Mouse (Mus musculus): ENCODE data around the gene Speer2. TPM values are rescaled to one million over a fixed set of nuclear protein-coding genes. Genes with fewer than 3 reads are reported as not detected.

Speer2 gene
- not detected in 2 replicates for polyA plus RNA-seq (2015; fragmentation: Nextera tagmentation; extraction: Ambion mirVana)

- Histone ChIP-seq H3K9ac (ENCODE audit: low read length) (no peak within 1 kb of the TSS), H3K4me3 (ENCODE audit: low read length) (no peak within 1 kb of the TSS), H3K27ac (ENCODE audit: low read length) (no peak within 1 kb of the TSS), H3K36me3 (ENCODE audit: control insufficient read depth, insufficient read depth) (no peaks in the 10 kb centered on the region), H3K27me3 (ENCODE audit: control insufficient read depth, insufficient read depth, low read length) (no peaks in the 10 kb centered on the region), H3K9me3 (replicated peaks; ENCODE audit: control insufficient read depth, low read length) (no peaks in the 10 kb centered on the region), H3K4me1 (ENCODE audit: control insufficient read depth, insufficient read depth, low read length) (no peaks in the 10 kb centered on the region), H3K4me2 (ENCODE audit: low read depth, low read length) (no peak within 1 kb of the TSS)
- 84% methylated on average over 4 of the region's 4 CpGs for WGBS
- ATAC-seq (replicated peaks; ENCODE audit: extremely low read depth, insufficient read depth, low FRiP score) = no peak
These were observed at the start of gene Speer2 for GRCm38 (mm10) chr16:69863644-69864043. TSS of gene Speer2 (minus strand) at chr16:69863744.

DNA sequence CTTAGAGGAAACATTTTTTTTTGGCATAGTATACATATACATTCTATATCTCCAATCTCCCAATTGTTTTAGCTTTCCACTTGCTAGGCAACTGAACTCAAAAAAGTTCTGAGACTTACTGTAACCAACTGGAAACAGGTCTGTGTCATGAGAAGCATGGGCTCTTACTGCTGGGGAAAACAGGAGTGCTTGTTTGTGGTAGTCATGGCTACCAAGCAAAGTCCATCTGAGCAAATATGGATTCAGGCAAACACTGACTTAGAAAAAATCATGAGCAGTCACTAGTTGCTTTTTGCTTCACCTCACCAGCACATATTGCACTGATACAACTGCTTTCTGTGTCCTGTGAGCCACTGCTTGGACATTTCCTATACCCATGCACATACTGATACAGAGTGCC is 40.8 kb upstream of the Speer2 start:
- Histone ChIP-seq H3K9me3 (replicated peaks; ENCODE audit: control insufficient read depth, low read length) (no peaks in the 10 kb centered on the region), H3K27me3 (ENCODE audit: control insufficient read depth, insufficient read depth, low read length) (no peaks in the 10 kb centered on the region), H3K27ac (ENCODE audit: low read length) (no peak overlapping the region), H3K4me2 (ENCODE audit: low read depth, low read length) (no peak overlapping the region), H3K4me3 (ENCODE audit: low read length) (no peak overlapping the region), H3K4me1 (ENCODE audit: control insufficient read depth, insufficient read depth, low read length) (no peaks in the 10 kb centered on the region), H3K9ac (ENCODE audit: low read length) (no peak overlapping the region), H3K36me3 (ENCODE audit: control insufficient read depth, insufficient read depth) (no peaks in the 10 kb centered on the region)
- no peak for ATAC-seq (replicated peaks; ENCODE audit: extremely low read depth, insufficient read depth, low FRiP score)

DNA sequence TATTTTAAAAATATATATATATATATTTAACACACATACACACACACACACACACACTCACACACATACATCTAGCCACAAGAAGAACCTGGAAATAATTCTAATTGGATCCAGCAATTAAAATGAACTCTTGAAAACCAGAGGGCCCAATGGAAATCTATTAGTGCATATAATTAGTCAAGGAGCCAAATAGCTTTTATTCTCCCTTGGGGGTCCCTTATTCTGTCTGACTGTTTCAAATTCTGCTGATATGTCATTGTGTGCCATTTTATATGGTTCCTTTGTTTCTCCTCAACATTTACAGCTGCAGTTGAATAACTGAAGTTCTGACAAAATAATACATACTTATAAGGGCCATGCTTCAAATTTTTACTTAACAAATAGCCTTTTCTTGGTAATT is 17.2 kb upstream of the Speer2 start:
- Histone ChIP-seq H3K9me3 (replicated peaks; ENCODE audit: control insufficient read depth, low read length) (no peaks in the 10 kb centered on the region), H3K4me2 (ENCODE audit: low read depth, low read length) (no peak overlapping the region), H3K4me1 (ENCODE audit: control insufficient read depth, insufficient read depth, low read length) (no peaks in the 10 kb centered on the region), H3K4me3 (ENCODE audit: low read length) (no peak overlapping the region), H3K9ac (ENCODE audit: low read length) (no peak overlapping the region), H3K36me3 (ENCODE audit: control insufficient read depth, insufficient read depth) (no peaks in the 10 kb centered on the region), H3K27ac (ENCODE audit: low read length) (no peak overlapping the region), H3K27me3 (ENCODE audit: control insufficient read depth, insufficient read depth, low read length) (no peaks in the 10 kb centered on the region)
- ATAC-seq (replicated peaks; ENCODE audit: extremely low read depth, insufficient read depth, low FRiP score) = no peak

- Histone ChIP-seq H3K4me1 (ENCODE audit: control insufficient read depth, insufficient read depth, low read length) (no peaks in the 10 kb centered on the region), H3K9ac (ENCODE audit: low read length) (no peak overlapping the region), H3K27me3 (ENCODE audit: control insufficient read depth, insufficient read depth, low read length) (no peaks in the 10 kb centered on the region), H3K4me3 (ENCODE audit: low read length) (no peak overlapping the region), H3K9me3 (replicated peaks; ENCODE audit: control insufficient read depth, low read length) (no peaks in the 10 kb centered on the region), H3K36me3 (ENCODE audit: control insufficient read depth, insufficient read depth) (no peaks in the 10 kb centered on the region), H3K4me2 (ENCODE audit: low read depth, low read length) (no peak overlapping the region), H3K27ac (ENCODE audit: low read length) (no peak overlapping the region)
- ATAC-seq (replicated peaks; ENCODE audit: extremely low read depth, insufficient read depth, low FRiP score) = no peak
- WGBS = 57% methylated on average over 2 of the region's 2 CpGs
These were observed 26.9 kb downstream of the Speer2 start for GRCm38 (mm10) chr16:69836628-69837027.

DNA sequence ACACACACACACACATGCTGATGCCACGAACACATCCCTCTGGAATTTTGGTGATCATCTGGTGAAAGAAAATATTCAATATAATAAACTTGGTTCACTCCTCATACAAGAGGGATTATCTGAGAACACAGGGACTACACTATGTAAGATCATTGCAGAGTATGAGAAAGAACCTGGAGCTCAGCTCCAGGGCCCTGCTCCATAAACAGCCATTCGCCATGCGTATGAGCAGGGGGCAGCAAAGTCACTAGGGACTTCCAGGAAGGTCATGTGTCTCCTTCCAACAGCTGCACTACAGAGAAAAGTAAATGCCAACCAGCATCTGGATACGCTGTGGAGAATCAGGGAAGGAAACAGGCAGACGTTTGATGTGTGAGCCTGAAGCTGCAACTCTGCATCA is 49.9 kb downstream of the Speer2 start:
- Histone ChIP-seq H3K36me3 (ENCODE audit: control insufficient read depth, insufficient read depth) (no peaks in the 10 kb centered on the region), H3K27ac (ENCODE audit: low read length) (no peak overlapping the region), H3K9ac (ENCODE audit: low read length) (no peak overlapping the region), H3K4me1 (ENCODE audit: control insufficient read depth, insufficient read depth, low read length) (no peaks in the 10 kb centered on the region), H3K27me3 (ENCODE audit: control insufficient read depth, insufficient read depth, low read length) (no peaks in the 10 kb centered on the region), H3K4me2 (ENCODE audit: low read depth, low read length) (no peak overlapping the region), H3K4me3 (ENCODE audit: low read length) (no peak overlapping the region), H3K9me3 (replicated peaks; ENCODE audit: control insufficient read depth, low read length) (no peaks in the 10 kb centered on the region)
- ATAC-seq (replicated peaks; ENCODE audit: extremely low read depth, insufficient read depth, low FRiP score) = no peak
- 65% methylated on average over 5 of the region's 5 CpGs for WGBS

All from heart, embryonic 16.5 days (tissue).